Mouse (Mus musculus): ENCODE measurements around the gene Gm6096.

Gm6096 gene

DNA sequence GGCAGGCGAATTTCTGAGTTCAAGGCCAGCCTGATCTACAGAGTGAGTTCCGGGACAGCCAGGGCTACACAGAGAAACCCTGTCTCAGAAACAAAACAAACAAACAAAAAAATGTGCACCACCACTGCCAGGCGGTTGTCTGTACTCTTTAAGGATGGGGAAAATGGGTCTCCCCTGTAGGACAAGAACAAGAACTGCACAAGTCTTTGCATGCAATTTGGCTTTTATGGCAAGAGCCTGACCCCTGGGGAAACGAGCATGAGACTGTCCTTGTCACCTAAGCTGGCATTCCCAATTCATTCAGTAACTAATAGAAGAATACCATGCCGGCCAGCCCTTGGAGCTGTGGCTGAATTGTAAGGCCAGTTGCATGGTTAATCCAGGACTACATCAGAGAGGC, 15.2 kb upstream of the Gm6096 start:
- DNase-seq: no peak

GRCm38 (mm10) chr7:34238086-34238485, 12.8 kb upstream of the Gm6096 start:
- no peak for DNase-seq

GRCm38 (mm10) chr7:34242176-34242575, 8.7 kb upstream of the Gm6096 start:
- DNase-seq: no peak

GRCm38 (mm10) chr7:34246870-34247499, 3.9 kb upstream of the Gm6096 start:
- DNase-seq: no peak

- DNase-seq: peak; percentile 45
Observed at GRCm38 (mm10) chr7:34252030-34252429, 1.2 kb downstream of the Gm6096 start.

DNA sequence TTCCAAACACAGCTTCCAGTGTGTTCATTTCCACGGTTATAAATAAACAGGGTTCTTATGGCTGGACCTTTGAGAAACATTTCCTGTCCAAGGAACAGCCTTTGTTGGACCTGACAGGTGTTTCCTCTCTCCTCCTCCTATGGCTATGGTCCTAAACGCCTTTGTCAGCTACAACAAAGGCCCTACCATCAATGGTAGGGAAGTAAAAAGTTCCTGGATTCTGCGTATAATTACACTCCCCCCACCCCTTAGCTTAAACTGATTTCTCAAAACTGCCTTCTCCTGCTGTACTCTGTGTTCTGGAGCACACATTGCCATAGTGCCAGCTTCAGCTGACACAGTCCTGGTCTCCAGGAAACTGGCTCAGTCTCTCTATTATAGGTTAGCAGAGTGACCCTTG, 4.3 kb downstream of the Gm6096 start:
- DNase-seq: peak; percentile 46

DNA sequence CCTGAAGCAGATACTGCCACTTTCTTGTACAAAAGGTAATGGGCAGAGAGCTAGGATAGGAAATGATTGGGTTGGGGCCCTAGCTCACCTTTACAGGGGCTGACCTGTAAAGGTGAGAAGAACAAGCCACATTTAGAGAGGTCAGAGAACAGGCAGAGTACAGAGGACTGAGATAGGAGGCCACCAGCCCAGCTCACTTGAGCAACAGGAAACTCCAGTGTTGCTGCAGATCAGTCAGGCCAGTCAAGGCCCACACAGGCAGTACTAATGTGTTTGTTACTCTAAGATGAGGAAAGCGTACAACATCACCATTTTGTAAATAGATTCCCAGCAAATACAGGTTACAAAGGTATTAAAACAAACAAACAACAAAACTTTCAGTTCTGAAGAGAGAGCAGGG, 5.1 kb downstream of the Gm6096 start:
- DNase-seq: no peak

DNA sequence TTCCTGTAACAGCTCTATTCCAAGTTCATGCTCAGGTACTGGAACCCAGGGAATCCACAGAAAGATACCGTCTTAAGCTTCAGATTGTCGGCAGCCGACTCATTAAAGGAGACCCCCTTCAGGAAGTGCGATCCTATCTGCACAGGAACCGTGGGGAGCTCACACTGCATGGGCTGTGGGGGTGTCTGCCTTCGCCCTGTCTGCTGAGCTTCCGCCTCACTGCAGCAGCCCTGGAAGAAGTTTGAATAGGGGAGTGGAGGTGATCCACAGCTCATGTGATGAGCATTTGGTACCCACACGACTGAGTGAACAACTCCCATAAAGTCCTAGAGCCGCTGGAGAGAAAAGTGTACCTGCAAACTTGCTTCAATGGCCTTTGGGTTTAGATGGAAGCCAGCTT, 6.4 kb downstream of the Gm6096 start:
- no peak for DNase-seq

DNA sequence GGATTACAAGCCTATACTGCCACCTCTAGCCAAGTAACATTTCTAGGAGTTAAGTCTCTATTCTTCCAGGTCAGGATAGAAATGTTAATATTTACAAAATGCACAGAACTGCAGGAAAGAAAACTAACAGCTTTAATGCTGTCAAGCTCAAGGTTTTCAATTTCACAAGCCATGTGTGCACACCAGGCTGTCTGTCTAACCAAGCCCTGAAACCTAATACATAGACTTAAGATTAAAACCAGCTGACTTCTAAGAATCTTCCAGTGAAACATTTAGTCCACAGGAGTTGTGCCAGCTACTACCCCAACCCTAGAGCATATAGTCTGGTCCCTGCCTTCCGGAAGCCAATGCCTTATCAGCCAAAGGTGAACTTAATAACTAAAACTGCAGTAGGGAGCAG, 7.6 kb downstream of the Gm6096 start:
- no peak for DNase-seq

GRCm38 (mm10) chr7:34263437-34263836, 12.6 kb downstream of the Gm6096 start:
- DNase-seq: no peak

DNA sequence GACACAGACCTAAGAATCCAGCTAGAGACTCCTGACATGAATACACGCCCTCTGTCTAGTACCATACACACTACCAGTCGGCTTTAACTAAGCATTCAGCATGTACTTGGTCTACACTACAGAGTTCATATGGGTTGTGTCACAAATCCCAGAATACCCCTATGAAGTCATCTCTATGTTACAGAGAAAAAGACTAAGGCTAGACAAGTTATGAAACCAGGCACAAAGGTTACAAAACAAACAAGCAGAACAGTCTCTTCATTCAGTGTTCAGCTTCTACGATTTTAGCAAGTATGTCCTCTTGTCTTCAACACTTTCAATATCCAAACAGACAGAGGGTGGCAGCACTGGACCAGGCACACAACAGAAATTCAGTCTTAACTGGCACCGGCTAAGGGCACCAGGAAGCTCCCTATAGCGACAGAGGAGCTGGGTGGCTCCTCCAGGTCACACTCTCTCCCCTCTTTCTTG, 15.1 kb downstream of the Gm6096 start:
- DNase-seq: peak; percentile 96

- DNase-seq: no peak
Observed at GRCm38 (mm10) chr7:34266421-34266820, 15.6 kb downstream of the Gm6096 start.

DNA sequence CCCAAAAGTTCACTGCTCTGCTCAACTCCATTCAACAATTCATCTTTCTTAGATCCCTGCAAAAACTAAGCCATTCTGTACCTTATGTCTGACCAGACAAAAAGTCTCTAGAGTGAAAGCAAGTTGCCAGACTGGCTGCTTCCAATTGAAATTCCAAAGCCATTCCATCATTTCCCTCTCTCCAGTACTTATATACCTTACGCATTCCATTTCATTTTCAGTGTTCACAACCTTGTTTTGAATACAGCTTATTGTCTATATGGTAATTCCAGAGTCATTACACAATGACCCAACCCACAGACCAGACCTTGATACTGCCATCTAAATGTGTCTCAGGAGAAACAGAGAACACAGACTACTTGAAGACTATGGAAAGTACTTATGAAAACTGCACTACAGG, 17.6 kb downstream of the Gm6096 start:
- DNase-seq: no peak

DNA sequence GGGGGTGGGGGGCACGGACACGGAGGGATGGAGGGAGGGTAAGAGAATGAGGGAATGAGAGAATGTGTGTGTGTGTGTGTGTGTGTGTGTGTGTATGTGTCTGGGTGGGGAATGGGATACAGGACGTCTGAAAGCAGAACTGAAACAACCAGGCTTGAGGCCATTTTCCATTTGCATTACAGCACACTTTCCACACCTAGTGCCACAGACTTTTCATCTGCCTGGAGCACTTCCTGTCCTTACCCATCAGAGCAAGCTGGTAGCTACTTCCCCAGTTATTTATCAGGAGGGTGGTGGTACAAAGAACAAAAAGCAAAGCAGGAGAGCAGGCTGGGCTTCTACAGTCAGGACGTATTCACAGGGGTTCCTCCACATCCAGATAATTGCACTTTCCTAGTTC, 21.6 kb downstream of the Gm6096 start:
- no peak for DNase-seq

- DNase-seq: no peak
Observed at GRCm38 (mm10) chr7:34276066-34276465, 25.2 kb downstream of the Gm6096 start.

DNA sequence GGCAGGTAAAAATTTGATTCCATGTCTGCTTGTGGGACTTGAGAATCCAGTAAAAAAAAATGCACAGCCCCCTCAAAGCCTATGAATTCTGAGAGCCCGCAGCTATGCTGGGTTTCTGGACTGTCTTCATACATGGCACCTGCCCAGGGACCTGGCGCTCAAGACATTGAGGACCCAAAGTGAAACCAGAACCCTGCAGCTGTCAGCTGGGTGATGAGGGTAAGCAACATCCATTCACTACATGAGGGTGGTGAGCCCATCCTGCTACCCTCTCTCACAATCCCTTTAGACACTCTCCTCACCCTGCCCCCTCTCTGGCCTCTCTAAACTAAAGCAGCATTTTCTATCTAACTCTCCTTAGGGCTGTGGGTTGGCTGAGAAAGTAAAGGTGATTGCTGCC, 26.8 kb downstream of the Gm6096 start:
- no peak for DNase-seq

DNA sequence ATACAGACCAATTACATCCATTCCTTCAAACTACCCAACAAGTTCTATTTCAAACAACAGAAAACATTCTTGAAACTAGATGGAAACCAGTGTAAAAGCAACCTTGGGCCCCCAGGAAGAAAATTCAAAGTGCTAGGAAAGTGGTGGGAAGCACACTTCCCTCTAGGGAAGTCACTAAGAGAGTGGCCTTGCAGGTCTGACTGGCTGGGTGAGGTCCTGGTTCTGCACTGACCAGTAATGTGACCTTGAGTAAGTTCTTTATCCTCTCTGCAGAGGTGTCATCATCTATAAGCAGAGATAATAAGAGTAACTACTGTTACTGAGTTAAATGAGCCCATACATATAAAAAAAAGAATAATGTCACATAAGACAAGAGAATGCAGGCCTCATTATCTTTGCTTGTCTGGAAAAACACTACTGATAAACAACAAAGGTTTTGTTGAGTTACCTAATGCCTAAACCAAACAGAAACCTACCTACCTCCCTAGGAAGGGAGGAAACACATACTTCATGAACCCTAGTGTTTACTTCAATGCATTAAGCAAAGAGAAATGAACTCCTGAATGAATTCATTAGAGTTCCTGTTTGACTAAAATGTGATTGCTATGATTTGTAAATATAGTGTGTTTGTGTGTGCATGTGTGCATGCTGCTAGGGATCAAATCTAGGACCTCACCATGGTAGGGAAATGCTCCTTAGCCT, 39.8 kb downstream of the Gm6096 start:
- DNase-seq: no peak

DNA sequence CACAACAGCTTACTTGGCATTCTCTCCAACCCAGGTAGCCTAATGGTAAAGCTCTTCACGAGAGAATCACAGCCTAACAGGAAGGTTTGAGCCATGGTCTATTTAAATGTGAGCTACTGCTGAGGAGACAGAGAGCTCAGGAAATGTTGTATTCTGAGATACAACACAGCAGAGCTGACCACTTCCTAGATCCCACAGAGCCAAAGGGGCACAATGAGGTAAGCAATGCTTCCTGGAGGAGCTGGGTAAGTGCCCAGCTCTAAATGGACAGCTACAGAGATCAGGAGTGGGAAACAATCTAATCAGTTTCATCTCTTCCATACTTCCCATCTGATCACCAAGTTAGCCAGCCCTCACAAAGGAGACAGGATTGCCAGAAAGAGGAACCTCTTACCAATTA, 40.4 kb downstream of the Gm6096 start:
- DNase-seq: peak; percentile 75

DNA sequence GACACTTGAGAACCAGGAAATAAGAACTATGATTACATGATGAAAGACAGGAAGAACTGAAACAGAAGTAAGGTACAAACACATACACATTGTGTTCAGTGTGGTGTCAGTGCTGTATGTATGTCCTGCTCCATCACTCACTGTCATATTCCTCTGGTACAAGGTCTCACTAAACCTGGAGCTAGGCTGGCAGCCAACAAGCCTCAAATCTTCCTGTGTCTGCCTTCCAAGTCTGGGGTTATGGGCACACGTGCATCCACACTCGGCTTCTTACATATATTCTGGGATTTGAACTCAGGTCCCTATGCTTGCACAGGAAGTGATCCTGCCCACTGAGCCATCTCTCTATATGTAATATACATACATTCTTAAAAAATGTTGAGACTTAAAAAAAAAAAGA, 41.8 kb downstream of the Gm6096 start:
- no peak for DNase-seq

DNA sequence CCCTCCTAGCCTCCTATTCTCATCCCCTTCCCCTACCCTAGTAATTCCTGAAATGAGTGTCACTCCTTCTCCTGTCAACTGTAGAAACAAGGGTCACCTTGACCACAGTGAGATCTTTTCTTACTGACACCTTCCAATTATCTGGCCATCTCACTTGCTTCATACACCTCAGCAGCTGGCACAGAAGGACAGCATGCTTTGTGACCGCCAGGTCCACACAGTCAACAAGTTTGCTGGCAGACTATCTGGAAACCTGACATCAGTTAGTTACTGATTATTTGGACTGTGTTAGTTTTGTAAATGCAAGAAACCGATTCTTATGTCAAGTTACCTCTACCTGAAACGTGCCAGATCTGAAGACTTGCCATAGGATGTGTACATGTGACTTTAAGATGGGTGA, 45.3 kb downstream of the Gm6096 start:
- no peak for DNase-seq

DNA sequence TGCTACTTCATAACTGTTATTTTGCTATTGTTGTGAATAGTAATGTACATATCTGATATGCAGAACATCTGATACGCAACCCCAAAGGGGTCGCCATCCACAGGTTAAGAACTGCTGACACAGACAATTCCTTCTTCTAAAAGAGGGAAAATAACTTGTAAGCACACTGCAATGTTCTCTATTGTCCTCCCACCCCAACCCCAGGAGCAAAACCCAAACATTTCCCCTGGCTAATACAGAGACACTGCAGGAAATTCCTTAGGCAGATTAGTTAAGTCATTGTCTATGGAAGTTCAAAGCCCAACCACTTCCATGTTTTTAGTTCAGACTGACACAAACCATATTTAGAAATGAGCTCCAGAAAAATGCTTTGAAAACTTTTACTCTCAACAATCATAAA, 48.0 kb downstream of the Gm6096 start:
- no peak for DNase-seq
